Mouse (Mus musculus): ENCODE data around the gene Prkrip1. TPM values are rescaled to one million over a fixed set of nuclear protein-coding genes. Genes with fewer than 3 reads are reported as not detected.

Gene Prkrip1
- polyA plus RNA-seq, 1 experiment from 2014 or later = 74.0 TPM

Other genes with a start within 250 kb of the Prkrip1 start
- gene Ssc4d, start 224.4 kb downstream of the Prkrip1 start, polyA plus RNA-seq (2015; fragmentation: Nextera tagmentation; extraction: Ambion mirVana) = 0.48 TPM in 2 replicates
- gene Zp3, start 218.9 kb downstream of the Prkrip1 start, polyA plus RNA-seq (2015; fragmentation: Nextera tagmentation; extraction: Ambion mirVana) = not detected in 2 replicates
- gene Dtx2, start 204.2 kb downstream of the Prkrip1 start, polyA plus RNA-seq (2015; fragmentation: Nextera tagmentation; extraction: Ambion mirVana) = 25.5 and 27.2 TPM in 2 replicates
- gene Upk3b, start 160.5 kb downstream of the Prkrip1 start, polyA plus RNA-seq (2015; fragmentation: Nextera tagmentation; extraction: Ambion mirVana) = not detected in 2 replicates
- gene Upk3bl, start 144.5 kb downstream of the Prkrip1 start, polyA plus RNA-seq (2015; fragmentation: Nextera tagmentation; extraction: Ambion mirVana) = not detected in 2 replicates
- gene Rasa4, start 115.0 kb downstream of the Prkrip1 start, polyA plus RNA-seq (2015; fragmentation: Nextera tagmentation; extraction: Ambion mirVana) = 5.1 and 7.8 TPM in 2 replicates
- gene Polr2j, start 82.3 kb downstream of the Prkrip1 start, polyA plus RNA-seq (2015; fragmentation: Nextera tagmentation; extraction: Ambion mirVana) = 282 and 287 TPM in 2 replicates
- gene Lrwd1, start 62.9 kb downstream of the Prkrip1 start, polyA plus RNA-seq (2015; fragmentation: Nextera tagmentation; extraction: Ambion mirVana) = 43.2 and 45.2 TPM in 2 replicates
- 18.4 and 22.8 TPM in 2 replicates for gene Alkbh4, start 62.8 kb downstream of the Prkrip1 start, polyA plus RNA-seq (2015; fragmentation: Nextera tagmentation; extraction: Ambion mirVana)
- gene Orai2, start 28.2 kb downstream of the Prkrip1 start, polyA plus RNA-seq (2015; fragmentation: Nextera tagmentation; extraction: Ambion mirVana) = 17.4 and 21.9 TPM in 2 replicates
- gene Sh2b2, start 47.6 kb upstream of the Prkrip1 start, polyA plus RNA-seq (2015; fragmentation: Nextera tagmentation; extraction: Ambion mirVana) = 17.4 and 19.9 TPM in 2 replicates